Mouse (Mus musculus) gastrocnemius, postnatal 14 days (tissue): ENCODE results near the gene Hexim2. TPM values are rescaled to one million over a fixed set of nuclear protein-coding genes. Genes with fewer than 3 reads are reported as not detected.
A peak's percentile ranks its signal among the peaks of the same experiment; 100 is the strongest.

Source experiments
- DNase-seq: peaks from one replicate; pipeline ENCODE4 v3.0.0; 2021; ENCODE audit warnings: mixed read lengths
- intact Hi-C: fragments of 180-260 bp; cut with DNase I; formaldehyde crosslinking; loops from one replicate; pipeline ENCODE4 v1.15.1; 2025; ENCODE audit warnings: low total_unique reads
- long read RNA-seq, 2 experiments: library from polyadenylated mRNA; stranded (forward); transcript quantifications; one replicate each; pipeline ENCODE4 v2.0.0; 2021
- total RNA-seq, 2 experiments: library from RNA; stranded (reverse); gene quantifications; 2 replicates each; pipeline ENCODE4 v1.2.3; 2021

Hexim2 gene
- 1 to 10 TPM; 2.7 to 3.8 TPM for total RNA-seq
- long read RNA-seq, experiment 1, partial matches to known transcripts = 1 of 7 reads
- long read RNA-seq, experiment 1, other reads (novel, unspliced or antisense) = 1 of 7 reads
- long read RNA-seq, experiment 2, partial matches to known transcripts = 0 of 5 reads
- long read RNA-seq, experiment 2, other reads (novel, unspliced or antisense) = 5 of 5 reads

DNA sequence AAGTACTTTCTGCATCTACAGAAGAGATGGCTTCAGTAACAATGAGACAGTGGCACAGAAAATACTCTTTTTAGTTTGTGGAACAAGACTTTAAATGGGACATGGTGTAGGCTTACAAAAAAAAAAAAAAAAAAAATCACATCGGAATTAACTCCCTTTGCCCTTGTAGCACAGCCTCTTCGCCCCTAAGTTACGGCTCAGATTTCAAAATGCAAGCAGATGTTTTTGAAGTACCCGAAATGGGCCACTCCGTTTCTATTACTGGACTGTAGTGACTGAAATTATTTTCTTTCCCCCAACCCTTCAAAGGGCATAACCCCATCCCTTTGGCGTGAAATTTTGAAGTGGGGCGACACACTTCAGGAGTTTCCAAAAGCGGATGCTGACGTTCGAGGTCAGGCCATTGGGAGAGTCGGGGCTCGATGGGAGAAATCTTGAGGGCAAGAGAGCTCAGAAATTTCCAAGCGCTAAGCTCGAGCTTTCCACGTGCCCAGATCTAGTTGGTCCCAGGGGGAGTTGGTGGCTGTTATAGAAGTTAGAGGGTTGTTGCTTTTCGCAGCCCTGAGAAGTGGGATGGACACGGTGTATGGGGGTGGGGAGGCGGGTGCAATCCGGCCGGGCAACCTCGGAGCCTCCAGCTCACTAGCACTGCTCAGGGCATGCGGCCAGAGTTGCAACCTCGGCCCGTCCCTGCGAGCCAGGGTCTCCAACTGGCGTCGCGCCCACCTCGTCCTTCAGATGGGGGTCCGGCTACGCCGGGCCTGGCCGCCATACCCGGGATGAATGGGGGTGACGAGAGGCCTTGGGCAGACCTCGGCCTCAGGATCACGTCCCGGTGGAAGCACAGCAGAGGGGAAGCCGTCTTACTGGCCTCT, at the start of gene Hexim2:
Hexim2 (plus strand) TSS at position 729 of the 875 bp plus-strand sequence.
- intact Hi-C loops = no loop called here

GRCm38 (mm10) chr11:103093306-103093705, 38.9 kb upstream of the Hexim2 start:
- intact Hi-C loops = no loop called here
- DNase-seq = peak; percentile 12

More for the DNA sequence above, at the start of gene Hexim2:
- peak; percentile 75 for DNase-seq

GRCm38 (mm10) chr11:103093862-103094833, 38.1 kb upstream of the Hexim2 start:
- intact Hi-C loops = no loop called here
- DNase-seq = no peak

DNA sequence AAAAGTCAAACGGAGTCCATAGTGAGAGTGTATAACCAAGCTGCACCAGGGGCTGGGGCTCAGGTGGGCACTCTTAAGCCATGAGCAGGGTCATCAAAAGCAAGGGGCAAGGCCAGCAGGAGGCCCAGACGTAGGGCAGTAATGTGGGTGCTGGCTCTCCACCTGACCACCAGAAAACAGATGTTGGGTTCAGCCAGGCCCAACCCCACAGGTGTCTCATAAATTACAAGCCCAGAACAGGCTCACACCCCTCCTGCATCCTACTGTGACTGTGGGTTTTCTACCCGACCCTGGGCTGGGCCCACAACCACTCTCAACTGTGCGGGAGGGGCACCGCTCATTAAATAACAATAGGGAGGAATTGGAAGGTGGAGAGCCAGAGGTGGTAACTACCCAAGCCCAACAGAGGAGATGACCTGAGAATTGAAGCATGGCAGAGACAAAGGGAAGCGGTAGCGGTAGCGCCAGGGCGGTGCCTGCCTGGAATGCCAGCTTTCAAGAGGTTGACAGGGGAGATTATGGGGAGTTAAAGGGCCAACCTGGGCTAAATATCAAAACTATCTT, 37.0 kb upstream of the Hexim2 start:
- intact Hi-C loops = no loop called here

DNA sequence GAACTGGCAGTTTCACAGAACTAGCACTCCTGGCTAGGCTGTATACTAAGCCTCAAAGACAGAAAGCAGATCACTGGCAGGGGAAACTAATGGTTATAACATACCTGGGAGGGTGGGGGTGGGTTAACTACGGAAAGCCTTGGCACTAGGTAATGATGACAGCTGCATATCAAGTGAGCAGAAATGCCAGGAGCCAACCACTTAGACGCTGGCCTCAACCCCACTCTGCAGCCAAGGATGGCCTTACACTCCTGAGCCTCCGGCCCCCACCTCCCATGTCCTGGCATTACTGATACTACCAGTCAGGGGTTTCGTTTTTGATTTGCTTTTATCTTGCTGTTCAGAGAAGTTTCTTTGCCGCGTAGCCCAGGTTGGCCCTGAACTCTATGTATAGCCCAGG, 36.4 kb upstream of the Hexim2 start:
- intact Hi-C loops = no loop called here

More for the DNA sequence above, 37.0 kb upstream of the Hexim2 start:
- DNase-seq = no peak

DNA sequence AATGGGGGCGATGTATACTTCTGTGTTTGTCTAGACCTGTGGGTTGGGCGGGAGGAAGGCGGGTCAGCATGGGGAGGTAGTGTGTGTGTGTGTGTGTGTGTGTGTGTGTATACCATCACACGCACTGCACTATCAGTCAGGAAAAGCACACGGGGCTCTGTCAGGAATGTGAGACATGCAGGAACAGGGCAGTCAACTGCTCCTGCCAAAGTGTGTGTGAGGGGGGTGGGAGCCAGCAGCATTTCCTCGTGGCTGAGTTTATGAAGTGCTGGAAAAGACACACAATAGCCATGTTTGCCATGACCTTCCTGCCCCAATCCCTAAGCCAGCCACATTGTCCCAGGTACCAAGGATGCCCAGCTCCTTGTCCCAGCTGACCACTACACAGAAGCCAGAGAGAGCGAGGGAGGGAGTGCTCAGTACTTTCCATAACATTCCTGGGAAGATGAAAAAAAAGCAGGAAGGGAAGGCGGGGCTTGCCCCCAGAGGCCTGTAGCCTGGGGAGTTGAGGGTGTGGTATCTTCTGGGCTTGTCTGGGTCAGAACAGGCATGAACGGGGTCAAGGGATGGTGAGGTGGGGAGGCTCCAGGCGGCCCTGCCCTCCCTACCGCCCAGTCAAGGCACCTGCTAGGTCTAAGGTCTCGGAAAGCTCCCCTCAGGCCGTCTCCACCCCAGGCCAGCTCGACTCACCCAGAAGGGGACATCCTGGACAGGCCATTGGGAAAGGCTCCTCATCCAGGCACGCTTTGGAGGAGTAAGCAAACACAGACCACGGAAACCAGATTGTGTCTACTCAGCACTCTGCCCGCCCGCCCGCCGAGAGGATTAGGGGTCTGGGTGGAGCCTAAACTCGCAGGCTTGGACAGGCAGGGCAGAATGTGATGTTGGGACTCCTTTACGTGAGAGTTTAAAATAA, 35.0 kb upstream of the Hexim2 start:
- intact Hi-C loops = no loop called here
- DNase-seq = no peak

More for the DNA sequence above, 36.4 kb upstream of the Hexim2 start:
- DNase-seq = no peak

DNA sequence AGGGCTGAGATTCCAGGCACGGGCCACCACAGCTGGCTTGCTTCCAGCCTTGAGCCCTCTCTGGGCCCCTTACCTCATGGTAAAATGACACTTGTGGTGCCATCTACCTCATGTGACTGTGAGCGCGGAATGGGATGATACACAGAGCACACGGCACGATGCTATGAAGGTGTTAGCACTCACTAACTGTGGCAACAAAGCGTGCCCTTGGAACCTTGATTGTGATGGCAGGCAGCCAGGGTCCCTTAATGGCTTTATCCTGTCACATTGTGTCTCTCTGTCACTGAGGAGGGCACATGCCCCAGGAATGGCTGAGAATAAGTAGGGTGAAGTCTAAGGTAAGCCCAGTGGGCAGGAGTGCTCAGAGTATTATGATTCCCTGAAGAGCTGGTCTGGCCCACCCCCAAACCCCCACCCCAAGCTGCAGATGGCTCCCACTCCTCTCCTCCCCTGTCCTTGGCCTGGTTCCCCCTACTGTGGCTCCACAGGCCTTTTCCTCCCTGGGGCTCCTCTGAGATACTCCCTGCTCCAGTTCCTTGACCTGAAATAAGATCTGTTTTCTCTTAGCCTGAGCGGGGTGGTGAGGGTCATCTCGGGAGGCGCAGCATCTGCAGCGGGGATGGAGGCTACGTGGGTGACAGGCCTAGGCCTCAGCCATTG, 33.6 kb upstream of the Hexim2 start:
- DNase-seq = no peak
- intact Hi-C loops = no loop called here

DNA sequence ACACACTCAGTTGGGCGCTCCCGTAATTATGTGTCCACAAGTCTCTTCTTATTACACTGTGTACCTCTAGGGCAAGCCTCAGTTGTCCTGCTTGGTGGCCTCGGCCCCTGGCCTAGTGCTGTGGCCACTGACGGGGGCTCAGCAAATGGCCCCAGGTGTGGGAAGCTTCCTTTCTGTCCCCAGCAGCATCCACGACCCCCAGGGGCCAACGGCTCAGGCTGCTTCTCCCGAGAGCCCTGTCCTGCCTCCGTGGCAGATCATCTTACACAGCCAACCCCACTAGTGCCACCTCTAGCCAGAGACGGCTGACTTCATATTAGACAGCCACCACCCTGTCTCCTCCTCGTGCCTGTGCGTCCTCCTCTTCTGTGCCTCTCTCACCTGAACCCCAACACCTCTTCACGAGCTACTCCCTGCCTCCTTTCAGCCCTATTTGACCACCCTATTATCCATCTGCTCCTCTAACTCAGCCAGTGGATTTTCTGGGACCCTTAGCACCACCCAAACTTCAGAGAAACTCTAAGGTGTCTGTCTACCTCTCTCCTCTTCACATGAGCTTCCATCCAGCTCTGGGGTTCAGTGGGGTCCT, 32.8 kb upstream of the Hexim2 start:
- no peak for DNase-seq
- intact Hi-C loops = no loop called here

DNA sequence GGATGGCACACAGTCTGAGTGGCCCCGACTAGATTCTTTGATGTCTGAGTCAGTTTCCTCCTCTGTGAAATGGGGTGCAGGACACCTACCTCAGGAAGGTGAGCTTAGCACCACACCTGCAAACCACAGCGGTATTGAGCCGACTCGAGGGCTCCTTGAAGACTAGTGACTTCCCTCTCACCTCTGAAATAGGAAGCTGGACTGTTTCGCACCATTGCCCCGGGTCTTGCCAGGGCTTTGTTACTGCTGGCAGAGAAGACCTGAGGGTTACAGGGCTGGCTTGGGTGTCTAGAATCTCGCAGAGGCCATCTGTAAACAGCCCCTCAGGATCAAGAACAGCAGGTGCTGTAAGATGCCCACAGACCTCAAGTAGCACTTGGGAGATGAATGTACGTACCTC, 31.9 kb upstream of the Hexim2 start:
- no peak for DNase-seq
- intact Hi-C loops = loop anchor here (5.0 kb wide), 1 partner anchor 57 kb away; no protein-coding TSS in a partner anchor

DNA sequence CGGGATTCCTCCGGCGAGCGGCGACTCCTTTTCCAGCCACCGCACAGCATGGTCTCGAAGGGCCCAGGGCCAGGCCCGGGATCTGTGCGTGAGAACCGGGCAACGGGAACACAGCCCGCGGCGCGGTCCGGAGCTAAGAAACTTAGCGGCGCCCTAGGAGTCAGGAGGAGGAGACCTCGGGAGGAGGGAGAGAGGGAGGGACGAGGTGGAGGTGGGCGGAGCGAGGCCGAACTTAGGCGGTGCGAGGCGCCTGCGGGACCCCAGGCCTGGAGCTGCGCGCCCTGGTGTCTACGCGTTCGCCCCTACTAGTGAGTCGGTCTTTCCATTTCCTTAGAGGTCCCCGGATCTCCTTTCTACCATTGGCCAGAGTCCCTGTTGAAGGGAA, 30.8 kb upstream of the Hexim2 start, which contains the start of the genes Plcd3 and Acbd4:
Plcd3 (minus strand) TSS at position 178 of the 385 bp plus-strand sequence.
Acbd4 (plus strand) TSS at position 202 of the 385 bp plus-strand sequence.
- intact Hi-C loops = loop anchor here (5.0 kb wide), 1 partner anchor 56 kb away; no protein-coding TSS in a partner anchor
- peak; percentile 86 for DNase-seq

- intact Hi-C loops = loop anchor here (5.0 kb wide), 1 partner anchor 55 kb away; no protein-coding TSS in a partner anchor
These were observed 30.2 kb upstream of the Hexim2 start for GRCm38 (mm10) chr11:103101866-103102501.

DNA sequence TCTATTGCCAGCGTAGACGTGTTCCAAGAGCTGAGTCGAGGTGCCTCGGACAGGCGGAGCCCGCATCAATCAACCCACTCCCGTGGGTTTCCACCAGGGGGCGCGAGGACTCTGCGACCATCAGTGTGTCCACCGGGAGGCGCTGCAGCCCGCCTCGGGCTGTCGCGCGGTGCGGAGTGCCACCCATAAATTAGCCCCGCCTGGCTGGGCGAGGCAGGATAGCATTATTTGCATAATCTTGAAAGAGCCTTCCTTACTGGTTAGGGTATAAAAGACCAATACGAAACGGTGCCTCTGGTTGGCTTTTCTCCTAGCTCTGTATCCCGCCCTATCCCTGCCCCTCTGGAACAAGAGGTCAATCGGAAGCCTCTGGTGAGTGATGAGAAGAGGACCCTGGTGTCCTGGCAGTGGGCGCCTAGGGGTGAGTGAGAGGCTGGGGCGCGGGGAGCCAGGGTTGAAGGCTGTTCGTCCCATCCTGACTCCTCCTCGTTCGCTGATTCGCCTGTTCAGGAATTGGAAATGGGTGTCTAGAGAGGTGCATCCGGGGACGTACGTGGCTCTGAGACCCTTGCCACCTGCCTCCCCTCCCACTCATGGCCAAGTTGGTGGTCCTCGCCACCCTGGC, 29.4 kb upstream of the Hexim2 start:
- peak; percentile 97 for DNase-seq
- intact Hi-C loops = loop anchor here (5.0 kb wide), 1 partner anchor 54 kb away; no protein-coding TSS in a partner anchor

More at GRCm38 (mm10) chr11:103101866-103102501, 30.2 kb upstream of the Hexim2 start:
- DNase-seq = peak; percentile 61

GRCm38 (mm10) chr11:103103621-103104020, 28.6 kb upstream of the Hexim2 start:
- intact Hi-C loops = loop anchor here (5.0 kb wide), 1 partner anchor 54 kb away; no protein-coding TSS in a partner anchor

DNA sequence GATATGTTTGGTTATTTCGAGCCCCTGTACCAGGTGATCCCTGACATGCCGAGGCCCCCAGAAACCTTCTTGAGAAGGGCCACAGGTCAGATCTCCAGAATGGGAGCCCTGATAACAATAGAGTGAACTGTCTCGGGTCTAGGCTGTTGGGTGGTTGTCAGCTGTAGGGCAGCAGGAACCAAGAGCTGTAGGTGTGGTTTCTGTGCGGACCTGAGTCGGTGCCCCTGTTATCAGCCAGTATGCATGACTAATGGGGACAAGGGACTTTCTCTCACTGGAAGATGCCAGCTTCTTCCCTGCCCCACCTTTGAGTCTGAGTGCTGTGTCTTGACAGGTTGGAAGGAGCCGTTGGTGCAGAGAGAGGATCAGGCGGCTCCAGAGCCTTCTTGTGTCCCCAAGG, 27.8 kb upstream of the Hexim2 start:
- intact Hi-C loops = loop anchor here (5.0 kb wide), 1 partner anchor 53 kb away; no protein-coding TSS in a partner anchor
- DNase-seq = no peak

More at GRCm38 (mm10) chr11:103103621-103104020, 28.6 kb upstream of the Hexim2 start:
- DNase-seq = no peak

DNA sequence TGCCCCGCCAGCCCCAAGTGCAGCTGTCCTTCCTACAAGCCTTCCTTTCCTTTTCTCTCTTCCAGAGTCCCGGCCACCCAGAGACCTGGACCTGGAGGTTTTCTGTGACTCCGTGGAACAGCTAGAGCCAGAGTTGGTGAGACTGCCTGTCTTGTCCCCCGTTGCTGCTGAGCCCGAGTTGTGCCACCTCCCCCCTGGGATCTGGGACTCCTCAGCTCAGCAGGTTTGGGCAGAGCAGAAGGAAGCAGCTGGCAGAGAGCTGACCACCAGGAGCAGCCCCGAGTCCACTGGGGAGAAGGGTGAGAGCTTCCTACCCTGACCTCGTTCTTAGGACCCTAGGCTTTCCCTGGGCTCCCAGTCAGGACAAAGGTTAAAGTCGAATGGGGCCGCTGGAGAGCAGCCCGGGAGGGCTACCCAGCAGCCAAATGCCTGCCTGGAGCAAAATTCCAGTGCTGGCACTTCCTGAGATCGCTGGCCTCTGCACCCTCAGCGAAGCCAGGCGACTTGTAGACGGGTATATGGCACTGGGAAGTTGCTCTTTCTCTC, 27.0 kb upstream of the Hexim2 start:
- DNase-seq = no peak
- intact Hi-C loops = no loop called here

- DNase-seq = no peak
- intact Hi-C loops = no loop called here
These were observed 26.4 kb upstream of the Hexim2 start for GRCm38 (mm10) chr11:103105810-103106209.
